Mouse (Mus musculus): ENCODE results near the gene Marveld2.

- no peak for TF ChIP-seq CTCF (IDR thresholded peaks at IDR 0.05; ENCODE audit: control insufficient read depth, insufficient read depth, low read length)
- no peak for TF ChIP-seq POLR2A (IDR thresholded peaks at IDR 0.05; ENCODE audit: borderline replicate concordance, control insufficient read depth, low read depth, low read length)
These were observed 46.1 kb downstream of the Marveld2 start for GRCm38 (mm10) chr13:100570713-100571112.

All from bone marrow, adult 2 months (tissue).